Mouse (Mus musculus): ENCODE results near the gene Gnaz. TPM values are rescaled to one million over a fixed set of nuclear protein-coding genes. Genes with fewer than 3 reads are reported as not detected.

Gnaz gene
- total and polyA plus RNA-seq, 2 experiments from 2014 or later = 106 to 140 TPM

DNA sequence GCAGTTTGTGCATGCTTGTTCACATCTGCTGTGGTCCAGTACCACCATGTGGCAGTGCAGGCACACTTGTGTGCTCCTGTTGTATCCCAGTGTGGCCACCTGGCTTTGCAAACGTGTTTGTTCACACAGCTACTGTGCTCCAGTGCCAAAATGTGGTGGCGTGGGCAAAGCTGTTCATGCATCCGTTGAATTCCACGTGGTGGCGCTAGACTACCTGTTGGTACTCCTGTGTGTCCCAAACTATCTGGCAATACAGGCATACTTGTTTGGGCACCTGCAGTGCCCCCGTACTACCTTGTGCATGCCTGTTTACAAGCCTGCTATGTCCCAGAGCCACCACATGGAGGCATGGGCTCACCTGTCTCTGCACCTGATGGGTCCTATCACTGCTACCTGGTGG, 32.0 kb upstream of the Gnaz start:
- DNase-seq (no peak), ATAC-seq (no peak)
- no peaks in the 10 kb centered on the region for H3K36me3 ChIP-seq (ENCODE audit: insufficient read depth)
- H3K4me2 ChIP-seq (ENCODE audit: low read depth) = no peak overlapping the region
- H3K4me3 ChIP-seq (ENCODE audit: low read depth, low read length) = no peak overlapping the region
- WGBS = 22% methylated on average over 6 of the region's 6 CpGs
- H3K27me3 ChIP-seq (ENCODE audit: insufficient read depth, low read length) = no peaks in the 10 kb centered on the region
- H3K9ac ChIP-seq = no peak overlapping the region
- H3K4me1 ChIP-seq (ENCODE audit: insufficient read depth) = peaks cover 7% of the 10 kb centered on the region; the same call in 1 of the 2 replicates
- TF ChIP-seq CTCF (IDR thresholded peaks at IDR 0.05; ENCODE audit: low read depth) = peak; percentile 66
- H3K9me3 ChIP-seq (ENCODE audit: low read length) = no peaks in the 10 kb centered on the region
- H3K27ac ChIP-seq (ENCODE audit: low read depth, low read length) = no peak overlapping the region

DNA sequence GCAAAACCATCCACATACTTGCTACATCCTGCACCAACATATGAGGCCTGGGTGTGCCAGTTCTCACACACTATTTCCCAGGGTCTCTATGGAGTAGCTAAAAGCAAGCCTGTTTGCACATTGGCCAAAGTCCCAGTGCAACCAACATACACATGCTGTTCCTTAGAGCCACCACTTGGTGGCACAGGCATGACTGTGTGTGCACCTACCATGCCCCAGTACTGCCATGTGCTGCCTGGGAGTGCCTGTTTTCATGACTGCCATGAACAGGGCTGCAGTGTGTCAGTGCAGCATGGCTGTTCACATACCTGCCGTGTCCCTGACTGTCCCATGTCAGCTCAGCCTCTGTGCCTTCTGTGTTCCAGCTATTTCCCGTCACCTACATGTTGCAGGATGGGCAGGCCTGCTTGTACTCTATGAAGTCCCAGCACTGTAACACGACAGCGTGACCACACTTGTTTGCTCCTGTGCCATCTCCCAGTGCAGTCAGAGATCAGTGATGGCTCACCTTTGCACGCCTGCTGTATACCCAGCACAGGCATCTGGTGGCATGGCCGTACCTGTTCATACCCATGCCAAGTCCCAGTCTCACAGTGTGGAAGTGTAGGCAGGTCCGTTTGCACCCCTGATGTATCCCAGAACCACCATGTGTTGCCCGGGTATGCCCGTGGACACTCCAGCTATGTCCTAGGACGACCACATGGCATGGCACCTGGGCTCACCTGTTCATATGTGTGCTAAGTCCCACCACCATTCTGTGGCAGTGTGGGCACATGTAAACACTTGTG, 29.8 kb upstream of the Gnaz start:
- Histone ChIP-seq H3K27me3 (ENCODE audit: insufficient read depth, low read length) (no peaks in the 10 kb centered on the region), H3K27ac (ENCODE audit: low read depth, low read length) (no peak overlapping the region), H3K36me3 (ENCODE audit: insufficient read depth) (no peaks in the 10 kb centered on the region), H3K9ac (no peak overlapping the region), H3K4me3 (ENCODE audit: low read depth, low read length) (no peak overlapping the region), H3K4me2 (ENCODE audit: low read depth) (no peak overlapping the region), H3K4me1 (ENCODE audit: insufficient read depth) (peaks cover 7% of the 10 kb centered on the region; the same call in 1 of the 2 replicates), H3K9me3 (ENCODE audit: low read length) (no peaks in the 10 kb centered on the region)
- DNase-seq = peak; percentile 73
- TF ChIP-seq CTCF (IDR thresholded peaks at IDR 0.05; ENCODE audit: low read depth) = peak; percentile 88
- WGBS = 80% methylated on average over 10 of the region's 10 CpGs
- ATAC-seq = peak; percentile 57

DNA sequence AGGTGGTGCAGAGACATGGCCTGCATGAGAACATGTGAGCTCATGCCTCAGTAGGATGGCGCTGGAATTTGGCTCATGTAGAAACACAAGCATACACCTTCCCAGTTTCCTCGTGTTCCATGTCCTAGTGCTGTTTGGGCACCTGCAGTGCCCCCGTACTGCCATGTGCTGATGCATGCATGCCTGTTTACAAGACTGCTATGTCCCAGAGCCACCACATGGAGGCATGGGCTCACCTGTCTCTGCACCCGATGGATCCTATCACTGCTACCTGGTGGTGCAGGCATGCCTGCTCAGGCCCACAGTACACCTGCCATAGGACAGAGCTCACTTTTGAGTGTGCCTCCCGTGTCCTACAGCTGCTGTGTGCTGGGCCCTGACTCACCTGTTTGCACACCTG, 28.6 kb upstream of the Gnaz start:
- Histone ChIP-seq H3K27me3 (ENCODE audit: insufficient read depth, low read length) (no peaks in the 10 kb centered on the region), H3K9me3 (ENCODE audit: low read length) (no peaks in the 10 kb centered on the region), H3K4me2 (ENCODE audit: low read depth) (no peak overlapping the region), H3K4me1 (ENCODE audit: insufficient read depth) (peaks cover 7% of the 10 kb centered on the region; the same call in 1 of the 2 replicates), H3K4me3 (ENCODE audit: low read depth, low read length) (no peak overlapping the region), H3K36me3 (ENCODE audit: insufficient read depth) (no peaks in the 10 kb centered on the region), H3K27ac (ENCODE audit: low read depth, low read length) (no peak overlapping the region), H3K9ac (no peak overlapping the region)
- no peak for ATAC-seq
- DNase-seq = no peak
- peak; percentile 44; the same call in 1 of the 2 replicates for TF ChIP-seq CTCF (IDR thresholded peaks at IDR 0.05; ENCODE audit: low read depth)
- WGBS = 72% methylated on average over 5 of the region's 5 CpGs

- Histone ChIP-seq H3K9me3 (ENCODE audit: low read length) (no peaks in the 10 kb centered on the region), H3K4me2 (ENCODE audit: low read depth) (no peak overlapping the region), H3K36me3 (ENCODE audit: insufficient read depth) (no peaks in the 10 kb centered on the region), H3K4me1 (ENCODE audit: insufficient read depth) (no peaks in the 10 kb centered on the region), H3K9ac (no peak overlapping the region), H3K27me3 (ENCODE audit: insufficient read depth, low read length) (no peaks in the 10 kb centered on the region), H3K4me3 (ENCODE audit: low read depth, low read length) (no peak overlapping the region), H3K27ac (ENCODE audit: low read depth, low read length) (no peak overlapping the region)
- peak; percentile 49; the same call in 1 of the 2 replicates for TF ChIP-seq CTCF (IDR thresholded peaks at IDR 0.05; ENCODE audit: low read depth)
- no peak for DNase-seq
- 60% methylated on average over 3 of the region's 3 CpGs for WGBS
- ATAC-seq = no peak
Measured at GRCm38 (mm10) chr10:74939300-74939699, 27.7 kb upstream of the Gnaz start.

DNA sequence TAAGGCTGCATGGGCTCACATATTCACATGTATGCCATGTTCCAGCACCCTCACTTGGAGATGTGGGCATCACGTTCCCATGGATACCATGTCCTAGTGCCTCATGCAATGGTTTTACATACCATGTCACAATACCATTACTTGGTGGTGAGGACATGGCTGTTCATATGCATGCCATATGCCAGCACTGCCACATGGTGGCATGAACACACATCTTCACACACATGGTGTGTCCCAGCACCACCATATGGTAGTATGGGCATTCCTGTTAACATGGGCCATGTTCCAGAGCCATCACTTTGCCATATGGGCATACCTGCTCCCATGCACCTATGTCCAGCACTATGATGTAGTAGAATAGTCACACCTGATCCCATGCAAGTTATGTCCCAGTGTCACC, 26.2 kb upstream of the Gnaz start:
- Histone ChIP-seq H3K9me3 (ENCODE audit: low read length) (0 out of 2 replicates have a peak, but pooled peaks cover 4% of the 10 kb centered on the region), H3K27me3 (ENCODE audit: insufficient read depth, low read length) (no peaks in the 10 kb centered on the region), H3K4me1 (ENCODE audit: insufficient read depth) (no peaks in the 10 kb centered on the region), H3K27ac (ENCODE audit: low read depth, low read length) (no peak overlapping the region), H3K4me2 (ENCODE audit: low read depth) (no peak overlapping the region), H3K36me3 (ENCODE audit: insufficient read depth) (no peaks in the 10 kb centered on the region), H3K4me3 (ENCODE audit: low read depth, low read length) (no peak overlapping the region), H3K9ac (no peak overlapping the region)
- no peak for DNase-seq
- no peak for ATAC-seq
- peak; percentile 33; the same call in 1 of the 2 replicates for TF ChIP-seq CTCF (IDR thresholded peaks at IDR 0.05; ENCODE audit: low read depth)
- 94% methylated on average over 1 of the region's 1 CpGs for WGBS

DNA sequence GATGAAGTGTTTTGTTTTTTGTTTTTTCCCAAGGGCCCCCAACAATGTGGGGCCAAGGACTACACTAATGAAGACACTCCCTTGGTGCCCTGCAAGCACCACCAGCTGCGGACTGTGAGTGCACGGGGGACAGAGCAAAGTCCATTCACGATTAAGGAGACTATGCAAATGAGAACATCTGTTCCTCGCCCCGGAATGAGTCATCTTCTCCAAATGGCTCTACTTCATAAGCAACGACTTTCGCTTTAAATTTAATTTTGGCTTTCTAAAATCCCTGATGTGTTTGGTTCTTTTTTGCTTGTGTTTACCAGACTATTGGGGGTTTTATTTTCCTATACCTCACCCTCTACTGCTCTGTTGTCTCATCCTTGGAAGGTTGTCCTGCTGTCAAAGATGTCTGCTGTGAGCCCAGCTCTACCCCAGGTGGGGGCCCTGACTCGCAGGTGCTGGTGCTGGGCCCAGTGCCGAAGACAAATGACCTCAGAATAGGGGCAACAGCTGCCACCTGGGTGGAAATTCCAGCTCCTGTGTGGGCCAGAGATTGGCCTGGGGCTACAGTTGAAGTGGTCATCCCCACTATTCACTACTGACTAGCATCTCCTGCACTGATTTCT, 14.0 kb upstream of the Gnaz start:
- Histone ChIP-seq H3K27me3 (ENCODE audit: insufficient read depth, low read length) (no peaks in the 10 kb centered on the region), H3K27ac (ENCODE audit: low read depth, low read length) (no peak overlapping the region), H3K4me2 (ENCODE audit: low read depth) (no peak overlapping the region), H3K4me3 (ENCODE audit: low read depth, low read length) (no peak overlapping the region), H3K9ac (no peak overlapping the region), H3K36me3 (ENCODE audit: insufficient read depth) (no peaks in the 10 kb centered on the region), H3K4me1 (ENCODE audit: insufficient read depth) (no peaks in the 10 kb centered on the region), H3K9me3 (ENCODE audit: low read length) (no peaks in the 10 kb centered on the region)
- ATAC-seq (no peak), DNase-seq (no peak)
- no peak for TF ChIP-seq CTCF (IDR thresholded peaks at IDR 0.05; ENCODE audit: low read depth)
- WGBS = 33% methylated on average over 9 of the region's 9 CpGs

DNA sequence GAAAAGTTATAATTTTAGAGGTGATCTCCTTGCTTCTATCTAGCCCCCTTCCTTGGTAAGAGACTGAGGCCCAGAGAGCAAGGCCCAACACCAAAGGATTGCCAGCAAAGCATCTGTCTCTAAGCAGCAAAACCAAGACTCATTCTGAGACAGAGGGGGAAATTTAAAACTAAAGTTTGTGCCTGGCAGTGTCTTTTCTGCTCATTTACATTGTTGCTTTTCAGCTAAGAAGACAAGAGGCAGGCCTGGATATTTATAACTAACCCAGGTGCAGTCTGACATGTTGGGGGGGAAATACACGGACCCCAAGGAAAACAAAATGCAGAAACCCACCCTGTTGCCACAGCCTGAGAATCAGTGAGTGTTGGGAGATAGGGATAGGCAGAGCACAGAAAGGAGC, 2.6 kb upstream of the Gnaz start:
- WGBS = 78% methylated on average over 1 of the region's 1 CpGs

More for the DNA sequence above, 2.6 kb upstream of the Gnaz start:
- no peaks in the 10 kb centered on the region for H3K27me3 ChIP-seq (ENCODE audit: insufficient read depth, low read length)
- no peak overlapping the region for H3K4me3 ChIP-seq (ENCODE audit: low read depth, low read length)
- ATAC-seq = no peak
- H3K4me2 ChIP-seq (ENCODE audit: low read depth) = no peak overlapping the region
- no peak for TF ChIP-seq CTCF (IDR thresholded peaks at IDR 0.05; ENCODE audit: low read depth)
- H3K27ac ChIP-seq (ENCODE audit: low read depth, low read length) = no peak overlapping the region
- no peaks in the 10 kb centered on the region for H3K36me3 ChIP-seq (ENCODE audit: insufficient read depth)
- H3K9ac ChIP-seq = no peak overlapping the region
- H3K4me1 ChIP-seq (ENCODE audit: insufficient read depth) = peaks cover 10% of the 10 kb centered on the region
- no peak for DNase-seq
- no peaks in the 10 kb centered on the region for H3K9me3 ChIP-seq (ENCODE audit: low read length)

Data from forebrain, postnatal 0 days (tissue).